Mouse (Mus musculus) lung, embryonic 16.5 days (tissue): ENCODE results near the gene Spcs2. TPM values are rescaled to one million over a fixed set of nuclear protein-coding genes. Genes with fewer than 3 reads are reported as not detected.

Source experiments
- ATAC-seq: fragments of 200-750 bp; cut with Nextera tagmentation; 2 replicates; pipeline ENCODE4 v1.8.0; 2017; ENCODE audit warnings: low read depth, mild to moderate bottlenecking, moderate library complexity
- H3K27ac ChIP-seq: fragments of 300-500 bp; sonication (generic); 2 replicates; pipeline ENCODE4 v1.5.1; 2014; ENCODE audit warnings: mild to moderate bottlenecking, control low read depth, low read length
- H3K27me3 ChIP-seq: fragments of 300-500 bp; sonication (generic); 2 replicates; pipeline ENCODE4 v1.6.1; 2014; ENCODE audit warnings: low read depth, low read length, mixed read lengths; ENCODE audit not compliant: control insufficient read depth, insufficient read depth
- H3K36me3 ChIP-seq: fragments of 300-500 bp; sonication (generic); 2 replicates; pipeline ENCODE4 v1.6.1; 2014; ENCODE audit warnings: low read length; ENCODE audit not compliant: control insufficient read depth, insufficient read depth
- H3K4me1 ChIP-seq: fragments of 300-500 bp; sonication (generic); replicated peaks from 2 replicates; pipeline ENCODE4 v1.6.1; 2014; ENCODE audit warnings: low read length, mixed read lengths; ENCODE audit not compliant: control insufficient read depth, insufficient read depth
- H3K4me2 ChIP-seq: fragments of 300-500 bp; sonication (generic); 2 replicates; pipeline ENCODE4 v1.6.1; 2014; ENCODE audit warnings: low read depth, low read length, control low read depth
- H3K4me3 ChIP-seq: fragments of 300-500 bp; sonication (generic); 2 replicates; pipeline ENCODE4 v1.5.1; 2014; ENCODE audit warnings: mild to moderate bottlenecking, low read length, control low read depth
- H3K9ac ChIP-seq: fragments of 300-500 bp; sonication (generic); 2 replicates; pipeline ENCODE4 v1.6.1; 2014; ENCODE audit warnings: low read length, control low read depth
- H3K9me3 ChIP-seq: fragments of 300-500 bp; sonication (generic); 2 replicates; pipeline ENCODE4 v1.6.1; 2016; ENCODE audit warnings: low read length; ENCODE audit not compliant: control insufficient read depth
- WGBS: fragments of 180-500 bp; shearing (Covaris S2); extraction: QIAGEN DNeasy Blood & Tissue Kit; methylation state at CpG from one replicate; pipeline ENCODE4 v1.1.7; 2014; 5-methylcytosine and 5-hydroxymethylcytosine counted together
- polyA plus RNA-seq: library from polyadenylated mRNA; unstranded; fragments of >200 nt; fragmentation: Nextera tagmentation; extraction: Ambion mirVana; gene quantifications from 2 replicates; pipeline ENCODE4 v1.2.1, GENCODE M21; 2015

Gene Spcs2
- polyA plus RNA-seq, 1 experiment from 2014 or later: 397 TPM

DNA sequence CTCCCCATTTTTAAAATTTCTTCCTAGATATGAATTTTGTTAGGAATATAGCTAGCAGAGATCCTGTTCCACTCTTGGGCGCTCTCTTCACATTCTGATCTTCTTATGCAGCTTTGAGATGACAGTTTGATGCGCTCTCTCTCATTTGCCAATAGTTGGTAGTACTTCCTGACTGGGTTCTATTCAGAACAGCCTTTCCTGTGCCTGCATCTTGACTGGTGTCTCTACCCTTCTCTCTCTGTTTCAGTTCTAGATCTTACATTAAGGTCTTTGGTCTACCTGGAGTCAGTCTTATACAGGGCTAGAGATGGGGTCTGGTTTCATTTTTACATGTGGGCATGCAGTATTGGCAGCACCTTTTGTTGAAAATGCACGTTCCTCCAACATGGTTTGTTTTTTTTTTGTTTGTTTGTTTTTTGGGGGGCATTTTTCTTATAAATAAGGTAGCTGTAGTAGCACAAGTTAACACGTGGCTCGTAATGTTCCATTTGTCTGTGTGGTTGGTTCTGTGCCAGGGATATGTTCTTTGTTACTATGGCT, 28.9 kb downstream of the Spcs2 start:
- H3K9me3 ChIP-seq: no peaks in the 10 kb centered on the region
- H3K36me3 ChIP-seq: peaks cover 8% of the 10 kb centered on the region
- 78% methylated on average over 5 of the region's 5 CpGs for WGBS
- H3K4me3 ChIP-seq: no peak overlapping the region
- no peaks in the 10 kb centered on the region for H3K27me3 ChIP-seq
- no peak overlapping the region for H3K9ac ChIP-seq
- no peak overlapping the region for H3K27ac ChIP-seq
- no peak overlapping the region for H3K4me2 ChIP-seq
- no peak for ATAC-seq
- H3K4me1 ChIP-seq: peaks cover 17% of the 10 kb centered on the region

GRCm38 (mm10) chr7:99833846-99834222, 29.4 kb downstream of the Spcs2 start:
- Histone ChIP-seq H3K36me3 (peaks cover 8% of the 10 kb centered on the region), H3K9me3 (no peaks in the 10 kb centered on the region), H3K27me3 (no peaks in the 10 kb centered on the region), H3K27ac (no peak overlapping the region), H3K4me2 (no peak overlapping the region), H3K9ac (no peak overlapping the region), H3K4me3 (no peak overlapping the region), H3K4me1 (peaks cover 15% of the 10 kb centered on the region)
- no peak for ATAC-seq
- 79% methylated on average over 2 of the region's 2 CpGs for WGBS

- H3K27me3 ChIP-seq: no peaks in the 10 kb centered on the region
- H3K9ac ChIP-seq: no peak overlapping the region
- no peak overlapping the region for H3K4me2 ChIP-seq
- H3K4me1 ChIP-seq: peaks cover 14% of the 10 kb centered on the region
- ATAC-seq: no peak
- H3K27ac ChIP-seq: no peak overlapping the region
- H3K36me3 ChIP-seq: peaks cover 5% of the 10 kb centered on the region
- H3K4me3 ChIP-seq: no peak overlapping the region
- WGBS: 73% methylated on average over 5 of the region's 5 CpGs
- H3K9me3 ChIP-seq: no peaks in the 10 kb centered on the region
Observed at GRCm38 (mm10) chr7:99833115-99833845, 30.0 kb downstream of the Spcs2 start.

DNA sequence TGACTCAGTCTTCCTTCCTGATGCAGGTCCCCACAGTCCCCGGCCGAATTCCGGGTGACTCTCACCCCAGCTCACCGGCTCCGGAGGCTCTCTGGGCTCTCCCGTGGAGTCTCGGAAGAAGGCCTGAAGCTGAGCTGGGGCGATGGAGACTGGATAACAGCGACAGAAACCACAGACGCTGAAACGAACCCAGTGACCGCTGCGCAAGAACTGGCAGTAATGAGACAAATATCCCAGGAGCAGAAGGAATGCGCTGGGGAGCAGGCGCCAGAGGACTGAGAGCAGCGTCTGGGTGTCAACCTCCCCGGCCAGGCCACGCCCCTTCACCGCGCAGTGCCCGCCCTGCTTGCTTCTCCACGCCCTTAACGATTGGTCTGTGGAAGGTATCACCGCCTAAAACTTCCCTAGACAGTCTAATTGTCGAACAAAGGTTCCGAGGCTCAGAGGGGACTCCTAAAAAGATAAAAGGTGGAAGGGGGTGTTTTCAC, 35.1 kb downstream of the Spcs2 start, which contains the start of gene Neu3:
TSS of gene Neu3 (minus strand) at position 335 of the 488 bp plus-strand sequence.
- Histone ChIP-seq H3K9me3 (no peaks in the 10 kb centered on the region), H3K9ac (peak within 1 kb of the TSS; percentile 83), H3K27me3 (no peaks in the 10 kb centered on the region), H3K4me1 (peaks cover 11% of the 10 kb centered on the region), H3K4me3 (peak within 1 kb of the TSS; percentile 69), H3K27ac (peak within 1 kb of the TSS; percentile 95), H3K36me3 (no peaks in the 10 kb centered on the region), H3K4me2 (peak within 1 kb of the TSS; percentile 75)
- peak; percentile 100 for ATAC-seq
- under 1% methylated on average over 26 of the region's 26 CpGs for WGBS

GRCm38 (mm10) chr7:99826096-99826495, 37.2 kb downstream of the Spcs2 start:
- ATAC-seq: no peak
- Histone ChIP-seq H3K9ac (no peak overlapping the region), H3K4me2 (peak overlapping the region; percentile 31), H3K4me1 (peaks cover 14% of the 10 kb centered on the region), H3K36me3 (no peaks in the 10 kb centered on the region), H3K27me3 (no peaks in the 10 kb centered on the region), H3K9me3 (no peaks in the 10 kb centered on the region), H3K27ac (no peak overlapping the region), H3K4me3 (no peak overlapping the region)
- WGBS: 63% methylated on average over 6 of the region's 6 CpGs

GRCm38 (mm10) chr7:99825511-99825910, 37.8 kb downstream of the Spcs2 start:
- ATAC-seq: no peak
- no peaks in the 10 kb centered on the region for H3K36me3 ChIP-seq
- H3K9me3 ChIP-seq: no peaks in the 10 kb centered on the region
- no peak overlapping the region for H3K27ac ChIP-seq
- H3K4me1 ChIP-seq: peaks cover 14% of the 10 kb centered on the region
- 77% methylated on average over 9 of the region's 9 CpGs for WGBS
- no peak overlapping the region for H3K9ac ChIP-seq
- no peak overlapping the region for H3K4me3 ChIP-seq
- no peaks in the 10 kb centered on the region for H3K27me3 ChIP-seq
- peak overlapping the region; percentile 31; the same call in 1 of the 2 replicates for H3K4me2 ChIP-seq

DNA sequence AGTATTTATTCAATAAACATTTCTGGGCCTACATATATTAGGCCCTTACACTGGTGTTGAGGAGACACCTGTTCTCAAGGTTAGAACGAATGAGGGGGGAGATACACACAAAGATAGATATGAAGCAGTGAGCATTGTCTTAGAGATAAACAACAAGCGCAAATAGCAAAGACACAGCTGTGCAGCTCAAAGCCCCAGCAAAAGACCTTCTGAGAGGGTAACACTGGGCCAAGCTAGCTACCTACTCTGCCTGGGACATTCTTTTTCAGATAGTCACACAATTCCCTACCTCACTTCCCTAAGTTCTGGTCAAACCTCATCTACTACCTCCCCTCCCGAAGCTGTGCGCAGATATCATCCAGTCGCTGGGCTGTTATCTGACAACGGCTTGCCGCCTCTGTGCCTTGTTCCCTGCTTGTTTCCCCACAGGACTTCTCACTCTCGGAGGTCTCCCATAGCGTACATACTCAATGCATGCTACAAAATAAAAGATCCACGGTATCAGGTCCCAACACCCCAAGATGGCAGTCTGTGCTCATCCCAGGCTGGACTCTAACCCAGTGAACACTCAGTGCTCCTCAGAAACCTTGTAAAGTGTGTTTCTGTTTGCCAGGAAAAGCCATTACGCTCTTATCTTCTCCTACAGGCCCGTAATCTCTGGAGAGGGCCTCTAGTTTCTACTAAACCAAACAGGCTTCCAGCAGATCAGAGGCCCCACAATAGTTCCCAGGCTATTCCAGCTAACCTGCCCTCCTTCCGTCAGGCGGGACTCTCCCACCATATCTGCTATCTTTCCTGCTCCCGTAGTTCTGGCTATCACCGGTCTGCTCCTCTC, 38.4 kb downstream of the Spcs2 start:
- Histone ChIP-seq H3K4me2 (no peak overlapping the region), H3K9ac (no peak overlapping the region), H3K9me3 (no peaks in the 10 kb centered on the region), H3K4me1 (peaks cover 14% of the 10 kb centered on the region), H3K27me3 (no peaks in the 10 kb centered on the region), H3K4me3 (no peak overlapping the region), H3K36me3 (no peaks in the 10 kb centered on the region), H3K27ac (no peak overlapping the region)
- 48% methylated on average over 16 of the region's 16 CpGs for WGBS
- ATAC-seq: no peak

DNA sequence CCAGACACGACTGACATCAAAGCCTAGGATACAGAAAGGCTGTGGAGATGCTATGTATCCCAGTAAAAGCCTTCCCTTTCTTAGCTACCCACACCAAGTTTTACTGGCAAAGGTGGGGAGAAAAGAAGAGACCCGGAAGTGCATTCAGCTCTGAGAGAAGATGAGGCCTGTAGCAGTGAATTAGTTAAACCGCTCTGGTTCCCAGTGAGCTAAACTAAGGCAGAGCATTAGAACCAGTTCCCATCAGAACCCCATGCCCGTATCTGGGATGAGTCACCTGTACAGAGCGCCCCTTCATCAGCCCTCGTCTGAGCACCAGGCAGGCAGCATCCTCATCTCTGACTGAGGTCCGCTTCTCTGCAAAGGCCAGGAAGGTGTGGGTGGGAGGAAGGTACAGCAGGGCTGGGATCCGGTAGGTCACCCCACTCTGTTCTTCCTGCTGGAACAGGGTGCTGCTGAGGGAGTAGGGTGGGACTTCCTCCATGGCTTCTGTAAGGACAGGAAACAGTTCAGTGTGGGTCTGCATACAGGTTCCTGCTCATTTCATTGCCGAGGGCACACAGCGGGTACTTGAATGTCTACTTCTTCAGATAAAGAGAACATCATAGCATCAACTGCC, 40.1 kb downstream of the Spcs2 start:
- Histone ChIP-seq H3K4me1 (peaks cover 10% of the 10 kb centered on the region), H3K27ac (no peak overlapping the region), H3K36me3 (no peaks in the 10 kb centered on the region), H3K4me3 (no peak overlapping the region), H3K9ac (no peak overlapping the region), H3K9me3 (no peaks in the 10 kb centered on the region), H3K27me3 (no peaks in the 10 kb centered on the region), H3K4me2 (no peak overlapping the region)
- 84% methylated on average over 10 of the region's 10 CpGs for WGBS
- ATAC-seq: no peak

DNA sequence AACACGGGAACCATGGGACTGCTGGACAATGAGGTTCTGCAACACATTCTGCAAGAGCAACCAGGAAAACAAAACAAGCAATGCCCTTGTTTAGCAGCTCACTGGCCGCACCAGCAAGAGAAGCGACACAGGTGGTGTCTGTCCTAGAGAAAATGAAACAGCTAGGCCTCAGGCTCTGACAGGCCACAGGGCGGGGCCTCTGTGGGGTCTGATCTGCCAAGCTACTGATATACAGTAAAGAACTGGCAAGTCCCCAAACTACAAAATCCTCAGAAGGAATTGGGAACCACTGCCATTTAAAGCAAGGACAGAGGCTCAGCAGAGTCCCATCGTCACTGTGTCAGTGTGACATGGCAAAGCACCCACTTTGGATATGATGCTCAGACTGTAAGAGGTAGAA, 40.8 kb downstream of the Spcs2 start:
- peaks cover 10% of the 10 kb centered on the region for H3K4me1 ChIP-seq
- 62% methylated on average over 5 of the region's 5 CpGs for WGBS
- H3K9ac ChIP-seq: no peak overlapping the region
- H3K36me3 ChIP-seq: no peaks in the 10 kb centered on the region
- no peak overlapping the region for H3K4me3 ChIP-seq
- no peak overlapping the region for H3K27ac ChIP-seq
- H3K27me3 ChIP-seq: no peaks in the 10 kb centered on the region
- no peak overlapping the region for H3K4me2 ChIP-seq
- ATAC-seq: 0 out of 2 replicates have a peak, but pooled peaks have one; percentile 26
- no peaks in the 10 kb centered on the region for H3K9me3 ChIP-seq
